Mouse (Mus musculus) megakaryocyte, embryonic 14.5 days (primary cell): ENCODE measurements around the gene Dnmt3a.

ENCODE experiments used
- FLI1 ChIP-seq: IDR thresholded peaks from 2 replicates; pipeline ENCODE4 v1.6.1; 2012; ENCODE audit warnings: low read length, inconsistent platforms, mixed read lengths
- GATA1 ChIP-seq: IDR thresholded peaks from 3 replicates; pipeline ENCODE4 v1.6.1; 2012; ENCODE audit warnings: mixed read lengths, low read length, inconsistent platforms, borderline replicate concordance

GRCm38 (mm10) chr12:3890753-3891751, 85.2 kb downstream of the Dnmt3a start:
- no peak for TF ChIP-seq FLI1
- TF ChIP-seq GATA1: no peak
